9 mouse cellular contexts compared by ENCODE assay signal in genomic region chr11:94159066-94159880, GRCm38 (mm10). TPM values are rescaled to one million over a fixed set of nuclear protein-coding genes. Genes with fewer than 3 reads are reported as not detected.
A peak's percentile ranks its signal among the peaks of the same experiment; 100 is the strongest.
DNase-seq lines count a peak whose midpoint lies in the region; ATAC-seq and TF ChIP-seq lines count a peak whose summit lies in the region.
"Had no signal": no experiment of that assay in that cellular context is flagged by ENCODE, and none has a peak within 500 bp of the region (broad histone marks: within the 10 kb centered on the region; RNA-seq: fewer than 3 reads in every experiment).

No protein-coding gene starts in this region.

- DNase-seq in liver, adult 2 months (ENCODE audit: extremely low read depth, low read depth, low spot score), result peak; percentile 95
- DNase-seq in liver, embryonic 11.5 days (ENCODE audit: low spot score), result no peak
- DNase-seq in adrenal gland, postnatal 36 days, result peak; percentile 76 to 86

- no peaks in the 10 kb centered on the region for H3K79me2 ChIP-seq in liver, adult 2 months (ENCODE audit: control insufficient read depth, insufficient read depth, low read length)

- H3K36me3 ChIP-seq in liver, adult 2 months (ENCODE audit: control insufficient read depth, insufficient read depth, low read length), result no peaks in the 10 kb centered on the region
- no peaks in the 10 kb centered on the region for H3K36me3 ChIP-seq in liver, embryonic 11.5 days (ENCODE audit: control insufficient read depth, insufficient read depth, low read length)
- no peaks in the 10 kb centered on the region for H3K36me3 ChIP-seq in forebrain, embryonic 16.5 days (ENCODE audit: control insufficient read depth, insufficient read depth)
- H3K36me3 ChIP-seq in intestine, postnatal 0 days (ENCODE audit: control insufficient read depth, insufficient read depth), result no peaks in the 10 kb centered on the region
- H3K36me3 ChIP-seq in midbrain, embryonic 12.5 days, result no peaks in the 10 kb centered on the region

- no peaks in the 10 kb centered on the region for H3K9me3 ChIP-seq in liver, embryonic 11.5 days (ENCODE audit: control insufficient read depth, low read length)
- H3K9me3 ChIP-seq in forebrain, embryonic 16.5 days (ENCODE audit: control insufficient read depth, low read length), result no peaks in the 10 kb centered on the region
- no peaks in the 10 kb centered on the region for H3K9me3 ChIP-seq in intestine, postnatal 0 days (ENCODE audit: control insufficient read depth)
- H3K9me3 ChIP-seq in midbrain, embryonic 12.5 days, result no peaks in the 10 kb centered on the region

- 0 out of 2 replicates have a peak, but pooled peaks have one; percentile 53 for TF ChIP-seq POLR2A in liver, adult 2 months (IDR thresholded peaks at IDR 0.05; ENCODE audit: extremely low read depth, insufficient read depth, low read length)

- peak overlapping the region; percentile 86 for H3K27ac ChIP-seq in liver, adult 2 months (replicated peaks; ENCODE audit: insufficient read depth, low read depth, low read length)
- no peak overlapping the region for H3K27ac ChIP-seq in liver, embryonic 11.5 days (ENCODE audit: low read depth, low read length)
- peak overlapping the region; percentile 98 for H3K27ac ChIP-seq in forebrain, embryonic 16.5 days (ENCODE audit: low read length)
- H3K27ac ChIP-seq in intestine, postnatal 0 days (ENCODE audit: low read depth, low read length), result peak overlapping the region; percentile 95
- peak overlapping the region; percentile 100 for H3K27ac ChIP-seq in midbrain, embryonic 12.5 days (replicated peaks)
- H3K27ac ChIP-seq: liver, embryonic 14.5 days had no signal

- no peaks in the 10 kb centered on the region for H3K27me3 ChIP-seq in liver, adult 2 months (ENCODE audit: control insufficient read depth, insufficient read depth, low read length)
- peaks cover 10% of the 10 kb centered on the region for H3K27me3 ChIP-seq in liver, embryonic 11.5 days (replicated peaks; ENCODE audit: control insufficient read depth, insufficient read depth, low read length)
- H3K27me3 ChIP-seq in forebrain, embryonic 16.5 days (replicated peaks; ENCODE audit: control insufficient read depth, insufficient read depth, low read length), result no peaks in the 10 kb centered on the region
- no peaks in the 10 kb centered on the region for H3K27me3 ChIP-seq in intestine, postnatal 0 days (replicated peaks; ENCODE audit: control insufficient read depth, insufficient read depth, low read length)
- 0 out of 2 replicates have a peak, but pooled peaks cover 4% of the 10 kb centered on the region for H3K27me3 ChIP-seq in midbrain, embryonic 12.5 days

- no peak for TF ChIP-seq CTCF in liver, adult 2 months (IDR thresholded peaks at IDR 0.05; ENCODE audit: low read depth, low read length)
- no peak for TF ChIP-seq CTCF in intestine, postnatal 0 days (IDR thresholded peaks at IDR 0.05; ENCODE audit: low read depth)

- H3K4me2 ChIP-seq in liver, embryonic 11.5 days, result no peak overlapping the region
- peak overlapping the region; percentile 47 for H3K4me2 ChIP-seq in forebrain, embryonic 16.5 days (ENCODE audit: low read length)
- peak overlapping the region; percentile 60 for H3K4me2 ChIP-seq in intestine, postnatal 0 days (replicated peaks; ENCODE audit: low read depth)
- H3K4me2 ChIP-seq in midbrain, embryonic 12.5 days (replicated peaks), result peak overlapping the region; percentile 43

- peaks cover 14% of the 10 kb centered on the region; the same call in 1 of the 2 replicates for H3K4me1 ChIP-seq in liver, adult 2 months (ENCODE audit: control insufficient read depth, insufficient read depth, low read length)
- H3K4me1 ChIP-seq in liver, embryonic 11.5 days (replicated peaks; ENCODE audit: control insufficient read depth, insufficient read depth, low read length), result peaks cover 10% of the 10 kb centered on the region
- peaks cover 32% of the 10 kb centered on the region for H3K4me1 ChIP-seq in forebrain, embryonic 16.5 days (replicated peaks; ENCODE audit: control insufficient read depth, insufficient read depth, low read length)
- H3K4me1 ChIP-seq in intestine, postnatal 0 days (replicated peaks; ENCODE audit: control insufficient read depth, insufficient read depth, low read length), result peaks cover 10% of the 10 kb centered on the region; the same call in 1 of the 2 replicates
- H3K4me1 ChIP-seq in midbrain, embryonic 12.5 days, result peaks cover 51% of the 10 kb centered on the region

- WGBS in liver, adult 2 months, result 24% methylated on average over 14 of the region's 14 CpGs
- WGBS in liver, embryonic 11.5 days, result 65% methylated on average over 14 of the region's 14 CpGs
- WGBS in forebrain, embryonic 16.5 days, result 26% methylated on average over 14 of the region's 14 CpGs
- 40% methylated on average over 14 of the region's 14 CpGs for WGBS in intestine, postnatal 0 days
- WGBS in midbrain, embryonic 12.5 days, result 33% methylated on average over 14 of the region's 14 CpGs

- H3K9ac ChIP-seq in liver, adult 2 months (ENCODE audit: low read depth, low read length), result peak overlapping the region; percentile 63
- no peak overlapping the region for H3K9ac ChIP-seq in liver, embryonic 11.5 days (ENCODE audit: low read depth, low read length)
- peak overlapping the region; percentile 36 for H3K9ac ChIP-seq in forebrain, embryonic 16.5 days (replicated peaks; ENCODE audit: low read depth, low read length)
- H3K9ac ChIP-seq in intestine, postnatal 0 days (ENCODE audit: low read depth, low read length), result 0 out of 2 replicates have a peak overlapping the region, but pooled peaks have one; percentile 7
- H3K9ac ChIP-seq in midbrain, embryonic 12.5 days (replicated peaks), result peak overlapping the region; percentile 45; the same call in 1 of the 2 replicates
- H3K9ac ChIP-seq: liver, embryonic 14.5 days had no signal

- ATAC-seq in liver, embryonic 11.5 days (replicated peaks; ENCODE audit: low FRiP score), result no peak
- ATAC-seq in forebrain, embryonic 16.5 days, result no peak
- ATAC-seq in intestine, postnatal 0 days, result peak; percentile 58
- ATAC-seq in midbrain, embryonic 12.5 days (ENCODE audit: low FRiP score, low read depth), result no peak
- no peak for ATAC-seq in erythroblast, adult 5-6 weeks (replicated peaks; ENCODE audit: low FRiP score, poor library complexity, severe bottlenecking)
- no peak for ATAC-seq in frontal cortex, adult (ENCODE audit: low TSS enrichment)

- peak overlapping the region; percentile 30 for H3K4me3 ChIP-seq in liver, adult 2 months (ENCODE audit: insufficient read depth, low read depth, low read length)
- no peak overlapping the region for H3K4me3 ChIP-seq in liver, embryonic 11.5 days (ENCODE audit: low read depth, low read length)
- no peak overlapping the region for H3K4me3 ChIP-seq in forebrain, embryonic 16.5 days (replicated peaks; ENCODE audit: low read length)
- H3K4me3 ChIP-seq in intestine, postnatal 0 days (ENCODE audit: low read depth, low read length), result no peak overlapping the region
- H3K4me3 ChIP-seq in midbrain, embryonic 12.5 days, result peak overlapping the region; percentile 24

RNA-seq across cellular contexts. Expression of gene Tob1, which starts 52.0 kb away (rescaled TPM):
- 39.9 and 50.1 TPM in 2 replicates for total RNA-seq in liver, adult 2 months (2014; rRNA removed)
- 47.1 and 72.2 TPM in 2 replicates for polyA plus RNA-seq in liver, adult 2 months (2012; rRNA removed)
- polyA plus RNA-seq in liver, embryonic 11.5 days (2014; fragmentation: Nextera tagmentation; extraction: Ambion mirVana), result 18.4 and 18.6 TPM in 2 replicates
- 100 to 1,000 TPM; 290 to 355 TPM for total RNA-seq in adrenal gland, postnatal 36 days (2021)
- polyA plus RNA-seq in forebrain, embryonic 16.5 days (2015; fragmentation: Nextera tagmentation; extraction: Ambion mirVana), result 35.1 and 46.0 TPM in 2 replicates
- polyA plus RNA-seq in intestine, postnatal 0 days (2015; fragmentation: Nextera tagmentation; extraction: Ambion mirVana), result 69.4 and 71.8 TPM in 2 replicates
- polyA plus RNA-seq in midbrain, embryonic 12.5 days (2016; fragmentation: Nextera tagmentation; extraction: Ambion mirVana), result 36.7 and 38.3 TPM in 2 replicates
- total RNA-seq in erythroblast, adult 5-6 weeks (2015; ENCODE audit: low replicate concordance), result 3.5 and 6.1 TPM in 2 replicates
- 5.3 and 7.5 TPM in 2 replicates for total RNA-seq in erythroblast, adult 5-6 weeks (2017; ENCODE audit: low replicate concordance)

Comparison
In these comparisons a context has a peak if more than half of its experiments do, and no peak if none do; other contexts are left out.
1. H3K4me3 ChIP-seq: peak in liver, adult 2 months (single experiment) and midbrain, embryonic 12.5 days (single experiment); none in liver, embryonic 11.5 days (single experiment), forebrain, embryonic 16.5 days (single experiment) and intestine, postnatal 0 days (single experiment).